Mouse (Mus musculus) bone marrow macrophage, adult 2 months (primary cell): ENCODE measurements around the gene Gcnt4. TPM values are rescaled to one million over a fixed set of nuclear protein-coding genes. Genes with fewer than 3 reads are reported as not detected.

Source experiments
- H3K27ac ChIP-seq: 2 replicates; pipeline ENCODE4 v1.5.1; 2012; ENCODE audit warnings: low read depth, low read length; ENCODE audit not compliant: insufficient read depth
- H3K4me1 ChIP-seq: 2 replicates; pipeline ENCODE4 v1.6.1; 2012; ENCODE audit warnings: low read length; ENCODE audit not compliant: control insufficient read depth, insufficient read depth
- H3K4me3 ChIP-seq: 2 replicates; pipeline ENCODE4 v1.5.1; 2012; ENCODE audit warnings: mild to moderate bottlenecking, low read length, moderate library complexity; ENCODE audit not compliant: insufficient read depth
- CTCF ChIP-seq: IDR thresholded peaks from 2 replicates; pipeline ENCODE4 v1.5.1; 2012; ENCODE audit warnings: low read depth, mild to moderate bottlenecking, low read length, moderate library complexity
- POLR2A ChIP-seq: IDR thresholded peaks from 2 replicates; pipeline ENCODE4 v1.6.1; 2012; ENCODE audit warnings: mild to moderate bottlenecking, low read depth, low read length, borderline replicate concordance
- polyA plus RNA-seq: library from polyadenylated mRNA; stranded (reverse); fragments of >200 nt; gene quantifications from 2 replicates; pipeline ENCODE4 v1.2.4, GENCODE M21; 2012; ENCODE audit not compliant: missing spikeins, insufficient read depth, insufficient read length

Gcnt4 gene
- polyA plus RNA-seq, 1 experiment: not detected

GRCm38 (mm10) chr13:96971076-96971475 lies 46.6 kb downstream of the Gcnt4 start:
- TF ChIP-seq POLR2A (no peak), CTCF (no peak)
- no peak overlapping the region for H3K4me3 ChIP-seq
- no peak overlapping the region for H3K27ac ChIP-seq
- no peaks in the 10 kb centered on the region for H3K4me1 ChIP-seq

- Histone ChIP-seq H3K4me3 (no peak overlapping the region), H3K27ac (no peak overlapping the region), H3K4me1 (no peaks in the 10 kb centered on the region)
- no peak for TF ChIP-seq POLR2A
- no peak for TF ChIP-seq CTCF
Measured at GRCm38 (mm10) chr13:96971861-96972282, 47.4 kb downstream of the Gcnt4 start.

DNA sequence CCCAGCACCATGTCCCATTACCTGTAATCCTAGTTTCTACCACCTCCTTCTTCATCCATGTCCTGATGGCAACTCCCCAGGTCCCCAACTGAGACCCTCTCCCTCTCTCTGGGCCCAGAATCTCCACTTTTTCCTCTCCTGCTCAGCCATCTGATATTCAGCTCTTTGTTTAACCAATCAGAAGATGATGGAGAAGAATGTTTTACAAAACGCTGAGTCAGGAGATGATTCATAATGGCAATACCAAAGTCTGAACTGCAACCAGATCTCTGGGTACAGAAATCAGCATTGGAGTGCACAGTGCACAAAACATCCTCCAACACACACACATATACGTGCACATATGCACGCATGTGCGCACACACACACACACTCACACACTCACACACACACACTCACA lies 48.8 kb downstream of the Gcnt4 start:
- no peak for TF ChIP-seq CTCF
- no peak for TF ChIP-seq POLR2A
- Histone ChIP-seq H3K4me3 (no peak overlapping the region), H3K4me1 (no peaks in the 10 kb centered on the region), H3K27ac (no peak overlapping the region)

- TF ChIP-seq POLR2A (no peak), CTCF (no peak)
- H3K27ac ChIP-seq: no peak overlapping the region
- no peaks in the 10 kb centered on the region for H3K4me1 ChIP-seq
- H3K4me3 ChIP-seq: no peak overlapping the region
Measured at GRCm38 (mm10) chr13:96976986-96977595, 52.6 kb downstream of the Gcnt4 start.

DNA sequence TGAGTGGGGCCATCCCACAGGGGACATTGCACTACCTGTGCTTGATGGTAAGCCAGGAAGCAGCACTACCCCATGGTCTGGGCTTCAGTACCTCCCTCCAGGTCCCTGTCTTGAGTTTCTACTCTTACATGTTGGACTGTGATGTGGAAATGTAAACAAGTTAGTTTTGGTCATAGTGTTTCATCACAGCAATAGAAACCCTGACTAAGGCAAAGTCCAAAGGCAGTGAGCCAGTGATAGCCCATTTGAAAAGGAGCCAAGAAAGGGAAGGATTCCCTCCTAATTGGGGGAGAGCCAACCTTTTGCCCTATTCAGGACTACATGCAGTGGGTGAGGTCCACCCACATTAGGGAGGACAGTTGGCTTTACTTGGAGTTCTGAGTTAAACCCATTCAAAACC lies 56.1 kb downstream of the Gcnt4 start:
- Histone ChIP-seq H3K4me1 (no peaks in the 10 kb centered on the region), H3K27ac (no peak overlapping the region), H3K4me3 (no peak overlapping the region)
- TF ChIP-seq CTCF (no peak), POLR2A (no peak)

- H3K4me3 ChIP-seq: no peak overlapping the region
- TF ChIP-seq POLR2A (no peak), CTCF (no peak)
- no peak overlapping the region for H3K27ac ChIP-seq
- H3K4me1 ChIP-seq: no peaks in the 10 kb centered on the region
Measured at GRCm38 (mm10) chr13:96983251-96984126, 59.0 kb downstream of the Gcnt4 start.

DNA sequence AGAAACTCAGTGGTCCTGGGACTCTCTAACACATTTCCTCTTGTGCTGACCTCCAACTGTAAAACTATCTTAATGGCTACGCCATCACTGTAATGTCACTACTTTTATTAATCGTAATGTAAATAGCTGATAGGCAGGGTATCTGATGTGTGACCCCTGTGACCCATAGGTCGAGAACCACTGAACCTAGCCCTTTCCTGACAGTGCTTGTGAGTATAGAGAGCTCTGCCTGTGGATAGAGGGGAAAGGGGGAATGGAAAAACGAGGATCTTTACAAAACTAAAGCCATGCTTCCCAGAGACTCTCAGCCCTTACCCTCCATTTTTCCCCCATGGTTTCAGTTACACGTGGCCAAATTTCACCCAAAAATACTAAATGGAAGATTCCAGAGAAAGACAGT lies 60.2 kb downstream of the Gcnt4 start:
- TF ChIP-seq POLR2A (no peak), CTCF (no peak)
- Histone ChIP-seq H3K4me3 (no peak overlapping the region), H3K4me1 (no peaks in the 10 kb centered on the region), H3K27ac (no peak overlapping the region)

DNA sequence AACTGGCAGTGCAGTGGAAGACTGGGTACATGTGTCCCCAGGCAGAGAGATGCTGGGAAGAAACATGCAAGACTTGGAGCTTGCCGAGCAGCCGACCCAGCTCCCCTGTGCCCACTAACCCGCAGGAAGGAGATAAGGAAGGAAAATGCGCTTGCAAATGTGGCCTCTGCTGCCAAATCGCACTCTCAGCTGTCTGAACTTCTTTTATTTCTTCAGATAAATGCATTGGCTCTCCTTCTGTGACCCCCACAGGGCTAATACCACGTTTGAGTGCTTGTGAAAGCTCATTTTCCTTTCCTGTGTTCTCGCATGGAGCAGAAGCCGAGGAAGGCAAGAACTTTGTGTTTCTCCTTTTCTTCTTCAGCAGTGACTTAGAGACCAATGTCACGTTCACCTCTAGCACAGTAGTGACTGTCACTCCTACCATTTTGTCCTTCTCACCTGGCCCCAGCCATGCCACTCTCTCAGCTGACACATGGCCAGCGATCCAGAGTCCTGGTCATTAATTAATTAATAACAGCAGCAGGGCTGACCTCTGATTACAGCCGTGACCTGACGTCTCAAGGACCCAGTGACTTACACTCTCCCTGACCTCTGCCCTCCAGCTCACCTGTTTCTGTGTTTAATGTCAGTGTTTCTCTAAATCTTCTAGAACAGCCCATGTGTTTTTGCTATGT lies 61.2 kb downstream of the Gcnt4 start:
- TF ChIP-seq POLR2A (no peak), CTCF (no peak)
- no peak overlapping the region for H3K27ac ChIP-seq
- no peaks in the 10 kb centered on the region for H3K4me1 ChIP-seq
- H3K4me3 ChIP-seq: no peak overlapping the region

DNA sequence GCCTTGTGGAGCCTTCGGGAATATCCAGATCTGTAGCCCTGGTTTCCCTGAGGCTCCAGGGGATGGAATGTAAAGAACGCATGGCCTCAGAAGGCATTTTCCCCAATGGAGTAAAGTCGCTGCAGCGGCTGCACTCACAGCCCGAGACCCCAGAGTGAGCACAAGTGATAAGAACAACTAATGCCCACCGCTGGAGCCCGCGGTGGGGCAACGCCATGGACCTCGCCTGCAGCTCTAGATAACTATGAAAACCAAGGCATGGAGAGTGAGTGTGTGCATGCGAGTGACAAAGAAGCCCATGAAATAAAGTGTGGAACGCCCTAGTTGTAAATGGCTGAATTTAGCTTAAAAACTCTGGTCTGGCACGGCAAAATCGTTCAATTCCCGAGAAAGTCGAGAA lies 64.6 kb downstream of the Gcnt4 start:
- Histone ChIP-seq H3K4me3 (no peak overlapping the region), H3K27ac (no peak overlapping the region), H3K4me1 (no peaks in the 10 kb centered on the region)
- TF ChIP-seq POLR2A: no peak
- TF ChIP-seq CTCF: no peak

GRCm38 (mm10) chr13:96990045-96990444 lies 65.6 kb downstream of the Gcnt4 start:
- TF ChIP-seq POLR2A: no peak
- no peak for TF ChIP-seq CTCF
- no peak overlapping the region for H3K27ac ChIP-seq

More at GRCm38 (mm10) chr13:96990045-96990444, 65.6 kb downstream of the Gcnt4 start:
- H3K4me1 ChIP-seq: no peaks in the 10 kb centered on the region
- H3K4me3 ChIP-seq: no peak overlapping the region
